Mouse (Mus musculus): ENCODE data around the gene Olfr487.
"Not testable (repeated sequence)": the region's sequence is repeated elsewhere in the genome, so short reads cannot be mapped to it uniquely, and the experiment has no call there.

Olfr487 gene

DNA sequence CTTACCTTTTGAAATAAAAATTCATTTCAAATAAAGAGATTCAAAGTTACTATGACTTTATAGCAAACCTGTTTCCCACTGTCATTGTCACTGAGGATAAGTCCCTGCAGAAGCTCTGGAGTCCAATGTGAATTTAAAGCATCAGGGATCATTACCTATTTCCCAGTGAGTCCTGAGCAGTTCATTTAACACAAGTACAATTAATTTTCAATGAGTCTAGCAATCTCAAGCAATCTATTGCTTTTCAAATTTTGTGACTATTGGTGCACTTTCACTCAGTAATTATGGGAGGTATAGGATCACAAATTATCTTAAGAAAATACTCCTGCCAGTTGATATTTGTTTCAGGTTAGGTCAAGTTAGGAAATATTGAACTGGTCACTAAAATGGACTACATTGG, at the start of gene Olfr487:
Olfr487 (minus strand) TSS at position 101 of the 400 bp plus-strand sequence.
- not testable (repeated sequence) for DNase-seq (ENCODE audit: low read depth, low spot score)

DNA sequence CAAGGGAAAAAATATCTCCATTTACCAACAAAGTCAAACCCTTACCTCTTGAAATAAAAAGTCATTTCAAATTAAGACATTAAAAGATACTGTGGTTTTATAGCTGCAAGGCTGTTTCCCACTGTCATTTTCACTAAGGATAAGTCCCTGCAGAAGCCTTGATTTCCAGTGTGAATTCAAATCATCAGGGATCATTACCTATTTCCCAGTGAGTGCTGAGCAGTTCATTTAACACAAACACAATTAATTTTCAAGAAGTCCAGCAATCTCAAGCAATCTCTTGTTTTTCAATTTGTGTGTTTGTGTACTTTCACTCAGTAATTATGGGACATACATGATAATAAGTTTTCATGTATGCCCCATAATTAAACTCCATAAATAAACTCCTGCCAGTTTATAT, 43.8 kb upstream of the Olfr487 start, which contains the start of gene Olfr488:
Olfr488 (minus strand) TSS at position 101 of the 400 bp plus-strand sequence.
- no peak for DNase-seq (ENCODE audit: low read depth, low spot score)

DNA sequence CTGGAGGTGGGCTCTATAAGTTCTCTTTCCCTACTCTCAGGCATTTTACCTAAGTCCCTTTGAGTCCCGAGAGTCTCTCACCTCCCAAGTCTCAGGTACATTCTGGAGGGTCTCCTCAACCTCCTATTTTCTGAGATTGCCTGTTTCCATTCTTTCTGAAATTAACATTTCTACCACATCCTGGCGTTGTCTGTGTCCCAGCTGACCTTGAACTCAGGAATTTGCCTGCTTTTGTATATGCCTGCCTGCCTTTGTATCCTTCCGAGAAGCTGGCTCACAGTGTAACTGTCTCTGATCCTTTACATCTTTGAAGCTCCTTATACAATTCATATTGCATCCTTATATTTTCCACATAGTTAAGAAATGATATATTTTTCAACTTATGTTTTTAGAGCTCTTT, 19.1 kb upstream of the Olfr487 start:
- DNase-seq (ENCODE audit: low read depth, low spot score): no peak

DNA sequence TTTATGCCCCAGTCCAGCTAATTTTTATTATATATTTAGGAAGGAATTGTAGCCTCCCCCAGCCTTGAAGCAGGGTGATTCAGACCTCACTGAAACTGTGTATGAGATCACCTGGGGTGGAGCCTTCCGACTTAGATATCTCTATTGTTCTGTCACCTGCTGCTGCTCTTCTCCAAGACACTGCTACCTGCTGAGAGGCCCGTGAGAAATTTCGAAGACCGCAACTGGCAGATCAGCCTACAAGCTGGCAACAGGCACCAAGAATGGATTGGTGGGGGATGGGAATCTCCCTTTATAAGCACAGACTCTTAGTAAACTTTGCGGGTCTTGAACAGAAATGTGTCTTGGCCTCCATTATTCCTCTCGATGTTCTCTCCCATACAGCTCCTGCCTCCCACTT, 17.5 kb downstream of the Olfr487 start:
- DNase-seq (ENCODE audit: low read depth, low spot score): no peak

DNA sequence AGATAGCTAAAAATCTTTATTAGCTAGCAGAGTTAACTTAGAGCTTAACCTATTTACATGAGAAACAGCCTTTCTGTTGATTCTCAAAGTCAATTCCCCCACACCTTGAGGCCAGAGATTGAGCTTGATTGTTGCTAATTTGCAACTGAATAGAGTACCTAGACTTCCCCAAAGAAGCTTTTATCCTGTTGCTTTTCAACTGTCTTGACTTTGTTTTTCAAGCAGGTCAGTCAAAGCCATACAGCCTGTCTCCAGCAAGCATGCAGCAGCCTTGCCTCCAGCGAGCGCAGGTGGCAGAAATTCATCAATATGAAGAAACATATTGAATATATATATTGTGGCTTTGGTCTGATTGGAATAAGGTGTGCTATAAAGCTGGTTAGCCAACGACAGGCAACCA, 18.1 kb downstream of the Olfr487 start:
- not testable (repeated sequence) for DNase-seq (ENCODE audit: low read depth, low spot score)

DNA sequence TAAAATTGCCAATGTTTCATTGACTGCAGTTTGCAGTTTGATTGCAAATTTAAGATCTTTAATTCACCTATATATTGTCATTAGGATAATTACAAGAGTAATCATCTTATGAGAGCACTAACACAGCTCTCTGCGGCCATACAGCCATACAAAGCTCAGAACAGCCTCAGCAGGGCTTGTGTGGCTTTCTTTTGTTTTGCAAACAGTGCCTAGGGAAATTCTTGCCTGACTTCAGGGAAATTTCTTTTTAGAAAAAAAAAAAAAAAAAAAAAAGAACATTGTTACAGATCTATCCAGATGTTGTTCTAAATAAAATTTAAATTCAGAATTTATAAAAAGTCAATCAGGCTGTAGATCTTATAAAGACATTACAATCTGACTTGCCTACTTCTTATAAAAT, 21.7 kb downstream of the Olfr487 start:
- not testable (repeated sequence) for DNase-seq (ENCODE audit: low read depth, low spot score)

DNA sequence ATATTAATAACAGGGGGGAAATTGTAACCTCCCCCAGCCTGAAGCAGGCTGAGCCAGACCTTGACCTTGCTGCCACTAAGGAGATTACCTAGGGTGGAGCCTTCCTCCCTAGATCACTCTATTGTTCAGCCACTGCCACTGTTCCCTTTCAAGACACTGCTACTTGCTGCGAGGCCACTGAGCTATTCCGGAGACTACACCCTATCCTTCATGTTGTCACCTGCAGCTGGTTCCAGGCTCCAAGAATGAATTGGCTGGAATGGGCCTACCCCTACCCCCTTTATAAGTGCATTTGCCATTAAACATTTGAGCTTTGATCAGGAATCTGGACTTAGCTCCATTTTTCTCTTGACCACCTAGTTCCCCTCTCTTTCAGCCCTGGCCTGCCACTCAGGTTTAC, 23.2 kb downstream of the Olfr487 start:
- DNase-seq (ENCODE audit: low read depth, low spot score): not testable (repeated sequence)

DNA sequence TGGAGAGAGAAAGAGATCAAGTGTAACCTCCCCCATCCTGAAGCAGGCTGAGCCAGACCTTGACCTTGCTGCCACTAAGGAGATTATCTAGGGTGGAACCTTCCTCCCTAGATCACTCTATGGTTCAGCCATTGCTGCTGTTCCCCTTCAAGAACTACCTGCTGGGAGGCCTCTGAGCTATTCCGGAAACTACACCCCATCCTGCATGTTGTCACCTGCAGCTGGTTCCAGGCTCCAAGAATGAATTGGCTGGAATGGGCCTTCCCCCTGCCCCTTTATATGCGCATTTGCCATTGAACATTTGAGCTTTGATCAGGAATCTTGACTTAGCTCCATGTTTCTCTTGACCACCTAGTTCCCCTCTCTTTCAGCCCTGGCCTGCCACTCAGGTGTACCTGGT, 29.2 kb downstream of the Olfr487 start:
- DNase-seq (ENCODE audit: low read depth, low spot score): not testable (repeated sequence)

DNA sequence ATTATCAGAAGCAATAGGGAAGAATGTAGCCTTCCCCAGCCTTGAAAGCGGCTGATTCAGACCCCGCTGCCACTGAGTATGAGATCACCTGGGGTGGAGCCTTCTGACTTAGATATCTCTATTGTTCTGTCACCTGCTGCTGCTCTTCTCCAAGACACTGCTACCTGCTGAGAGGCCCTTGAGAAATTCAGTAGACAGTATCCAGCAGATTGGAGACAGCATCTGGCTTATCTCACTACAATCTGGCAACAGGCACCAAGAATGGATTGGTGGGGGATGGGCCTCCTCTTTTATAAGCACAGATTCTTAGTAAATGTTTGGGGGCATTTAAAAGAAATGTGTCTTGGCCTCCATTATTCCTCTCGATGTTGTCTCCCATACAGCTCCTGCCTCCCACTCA, 30.0 kb downstream of the Olfr487 start:
- DNase-seq (ENCODE audit: low read depth, low spot score): not testable (repeated sequence)

DNA sequence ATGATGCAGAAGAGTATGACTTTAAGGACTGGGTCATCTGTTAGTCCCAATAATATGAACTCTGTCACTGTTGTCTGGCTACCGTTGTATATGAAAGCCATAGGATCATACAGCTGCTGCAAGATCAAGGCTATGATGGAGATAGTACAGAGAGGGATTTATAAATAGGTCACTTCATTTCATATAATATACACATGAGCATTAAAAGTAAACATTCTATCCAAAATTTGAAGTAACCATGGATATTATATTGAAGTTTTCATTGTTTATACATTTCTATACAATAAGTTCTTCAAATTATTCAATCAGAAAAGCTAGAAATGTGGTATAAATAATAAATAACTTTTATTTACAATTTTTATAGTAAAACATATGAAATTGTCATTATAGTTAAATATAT, 41.8 kb downstream of the Olfr487 start, which contains the start of gene Olfr486:
Olfr486 (minus strand) TSS at position 101 of the 400 bp plus-strand sequence.
- DNase-seq (ENCODE audit: low read depth, low spot score): not testable (repeated sequence)

DNA sequence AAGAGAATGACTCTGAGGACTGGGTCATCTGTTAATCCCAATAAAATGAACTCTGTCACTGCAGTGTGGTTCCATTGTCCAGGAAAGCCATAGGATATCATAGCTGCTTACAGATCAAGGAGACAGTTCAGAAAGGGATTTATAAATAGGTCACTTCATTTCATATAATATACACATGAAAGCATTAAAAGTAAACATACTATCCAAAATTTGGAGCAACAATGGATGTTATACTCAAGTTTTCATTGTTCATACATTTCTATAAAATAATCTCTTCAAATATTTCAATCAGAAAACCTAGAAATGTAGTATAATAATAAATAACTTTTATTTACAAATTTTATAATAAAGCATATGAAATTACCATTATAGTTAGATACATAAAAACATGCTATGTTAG, 54.7 kb downstream of the Olfr487 start, which contains the start of gene Olfr485:
Olfr485 (minus strand) TSS at position 101 of the 400 bp plus-strand sequence.
- DNase-seq (ENCODE audit: low read depth, low spot score): no peak

Data from mesoderm, embryonic 11.5 days (tissue).